Mouse (Mus musculus) neutrophil, adult 5-6 weeks (primary cell): ENCODE measurements at regions not wholly inside any gene's neighbourhood (a gene's known extent, or its start where the extent isn't known, plus 50 kb on each side); places are given as distances from the start of the nearest gene placed in this dataset.
A peak's percentile ranks its signal among the peaks of the same experiment; 100 is the strongest.

Source experiments
- ATAC-seq: fragments of 151-379, 151-347 bp; 2 replicates; pipeline ENCODE4 v1.8.0; 2017; ENCODE audit warnings: mild to moderate bottlenecking, moderate TSS enrichment; ENCODE audit not compliant: insufficient number of reproducible peaks, poor library complexity, low FRiP score, severe bottlenecking; ENCODE audit errors: extremely low read depth

DNA sequence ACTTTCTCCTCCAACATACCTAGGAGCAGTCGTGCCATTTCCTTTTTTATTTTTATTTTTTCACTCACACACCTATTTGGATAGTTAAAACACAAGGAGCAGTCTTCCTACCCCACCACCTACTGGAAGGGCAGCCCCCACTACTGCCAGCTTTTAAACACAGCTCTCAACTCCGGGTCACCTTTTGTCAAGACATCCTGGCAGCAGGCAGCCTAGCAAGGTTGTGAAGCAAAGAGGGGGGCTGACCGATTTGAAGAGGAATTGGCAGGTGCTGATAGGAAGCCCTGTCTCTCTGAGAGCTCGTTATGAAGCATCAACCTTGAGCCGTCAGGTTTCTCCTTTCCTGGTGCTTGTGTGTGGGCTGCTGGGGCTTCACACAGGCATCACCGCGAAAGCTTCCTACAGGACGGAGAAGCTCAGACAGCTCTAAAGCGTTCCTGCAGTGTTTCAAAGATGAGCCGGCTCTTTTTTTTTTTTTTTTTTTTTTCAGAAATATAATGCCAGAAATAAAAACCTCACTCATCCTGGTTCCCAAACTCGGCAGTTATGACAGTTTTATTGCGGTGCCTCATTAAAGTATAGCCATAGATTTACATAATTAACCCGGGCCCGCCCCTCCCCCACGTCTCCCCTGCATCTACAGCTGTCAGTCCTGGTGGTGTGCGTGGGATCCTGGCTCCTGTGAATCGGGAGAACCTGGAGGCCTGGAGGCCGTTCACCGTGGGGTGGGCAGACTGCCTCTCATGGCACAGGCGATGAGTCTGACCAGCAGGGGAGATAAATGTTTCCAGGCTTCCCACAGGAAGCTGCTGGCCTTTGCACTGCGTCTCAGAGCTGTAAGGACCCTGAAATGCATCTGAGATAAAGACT is 325.5 kb upstream of the Jmjd1c start:
- ATAC-seq: no peak

- ATAC-seq: no peak
Observed at GRCm38 (mm10) chr10:66780335-66781170, 315.4 kb upstream of the Jmjd1c start.

- no peak for ATAC-seq
Observed at GRCm38 (mm10) chr10:66781171-66781510, 314.8 kb upstream of the Jmjd1c start.

DNA sequence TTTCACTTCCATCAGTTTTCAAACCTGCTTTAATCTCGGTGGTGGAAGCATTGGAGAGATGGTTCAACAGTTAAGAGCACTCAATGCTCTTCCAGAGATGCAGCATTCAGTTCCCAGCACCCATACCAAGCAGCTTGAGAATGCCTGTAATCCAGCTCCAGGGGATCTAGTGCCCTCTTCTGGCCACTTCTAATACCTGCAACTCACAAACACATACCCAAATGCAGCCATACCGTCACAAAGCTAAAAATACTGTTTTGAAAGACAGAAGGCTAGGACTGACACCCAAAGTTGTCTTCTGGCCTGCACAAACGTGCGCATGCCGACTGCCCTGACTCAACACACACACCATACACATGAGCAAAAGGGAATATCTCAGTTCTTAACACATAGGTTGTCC is 313.9 kb upstream of the Jmjd1c start:
- no peak for ATAC-seq

- no peak for ATAC-seq
Observed at GRCm38 (mm10) chr10:66787812-66788211, 308.1 kb upstream of the Jmjd1c start.

- no peak for ATAC-seq
Observed at GRCm38 (mm10) chr10:66796296-66796695, 299.6 kb upstream of the Jmjd1c start.

DNA sequence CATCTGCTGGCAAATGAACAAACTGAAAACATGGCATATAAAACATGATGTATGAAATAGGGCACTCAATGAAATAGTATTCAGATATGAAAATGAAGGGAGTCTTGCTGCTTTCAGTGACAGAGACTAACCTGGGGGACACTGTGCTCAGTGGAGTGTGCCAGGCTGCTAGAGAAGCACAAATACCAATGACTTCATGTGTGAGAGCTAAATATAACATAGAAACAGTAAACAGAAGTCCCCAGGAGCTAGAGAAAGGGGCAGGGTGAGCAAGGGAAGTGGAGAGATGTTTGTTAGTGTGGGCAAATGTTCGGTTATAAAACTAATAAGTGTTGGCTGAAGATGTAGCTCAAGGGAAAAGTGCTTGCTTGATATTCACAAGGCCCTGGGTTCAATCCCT is 293.2 kb upstream of the Jmjd1c start:
- no peak for ATAC-seq

- ATAC-seq: peak; percentile 66; the same call in 1 of the 2 replicates
Observed at GRCm38 (mm10) chr10:66807261-66807968, 288.5 kb upstream of the Jmjd1c start.

- ATAC-seq: no peak
Observed at GRCm38 (mm10) chr10:66812515-66813260, 283.2 kb upstream of the Jmjd1c start.

GRCm38 (mm10) chr10:66813850-66814564 is 281.9 kb upstream of the Jmjd1c start:
- ATAC-seq: no peak

DNA sequence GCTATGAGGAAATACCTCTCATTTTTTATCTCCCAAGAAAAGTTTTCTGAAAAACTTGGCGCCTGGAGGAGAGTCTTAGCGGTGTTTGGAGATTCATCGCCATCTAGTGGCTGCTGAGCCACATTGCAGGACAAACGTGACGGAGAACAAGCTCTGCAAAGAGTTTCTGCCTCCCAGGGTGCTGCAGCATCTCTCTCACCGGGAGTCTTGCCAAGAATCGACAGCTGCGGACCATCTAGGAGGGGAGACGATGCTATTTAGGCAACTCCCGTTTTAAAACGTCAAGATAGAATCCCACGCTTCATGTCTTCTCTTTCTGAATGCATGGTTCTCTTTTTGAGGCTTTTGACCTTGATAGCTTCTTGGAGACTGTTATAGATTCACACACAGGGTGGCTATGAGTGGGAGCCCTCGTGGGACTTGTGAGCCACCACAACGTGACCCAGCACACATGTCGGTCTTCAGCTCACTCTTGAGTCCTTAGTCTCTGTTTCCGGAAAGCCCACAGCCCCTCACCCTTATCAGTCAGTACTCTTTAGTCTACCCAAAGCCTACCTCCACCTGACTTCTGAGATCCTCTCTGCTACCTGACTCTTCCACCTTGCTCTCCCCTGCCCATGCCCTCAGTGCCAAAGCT is 281.2 kb upstream of the Jmjd1c start:
- peak; percentile 56; the same call in 1 of the 2 replicates for ATAC-seq

GRCm38 (mm10) chr10:66815951-66816350 is 280.0 kb upstream of the Jmjd1c start:
- no peak for ATAC-seq

DNA sequence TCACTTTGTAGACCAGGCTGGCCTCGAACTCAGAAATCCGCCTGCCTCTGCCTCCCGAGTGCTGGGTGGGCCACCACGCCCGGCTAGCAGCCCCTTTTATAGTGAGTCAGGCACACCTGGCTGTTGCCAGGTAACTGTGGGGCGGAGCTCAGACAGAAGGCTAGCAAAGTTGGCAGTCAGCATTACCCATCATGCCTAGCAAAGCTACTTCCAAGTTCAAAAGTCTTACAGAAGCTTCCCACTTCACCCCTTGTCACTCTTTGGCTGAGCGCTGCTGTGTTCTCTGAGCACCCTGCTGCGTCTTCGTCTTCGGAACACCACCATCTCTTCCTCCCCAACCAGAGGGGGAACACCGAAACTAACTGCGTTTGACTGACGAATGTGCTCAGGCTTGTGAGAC is 279.1 kb upstream of the Jmjd1c start:
- ATAC-seq: no peak

GRCm38 (mm10) chr10:66817876-66818275 is 278.0 kb upstream of the Jmjd1c start:
- no peak for ATAC-seq

GRCm38 (mm10) chr10:66819517-66819916 is 276.4 kb upstream of the Jmjd1c start:
- ATAC-seq: no peak

DNA sequence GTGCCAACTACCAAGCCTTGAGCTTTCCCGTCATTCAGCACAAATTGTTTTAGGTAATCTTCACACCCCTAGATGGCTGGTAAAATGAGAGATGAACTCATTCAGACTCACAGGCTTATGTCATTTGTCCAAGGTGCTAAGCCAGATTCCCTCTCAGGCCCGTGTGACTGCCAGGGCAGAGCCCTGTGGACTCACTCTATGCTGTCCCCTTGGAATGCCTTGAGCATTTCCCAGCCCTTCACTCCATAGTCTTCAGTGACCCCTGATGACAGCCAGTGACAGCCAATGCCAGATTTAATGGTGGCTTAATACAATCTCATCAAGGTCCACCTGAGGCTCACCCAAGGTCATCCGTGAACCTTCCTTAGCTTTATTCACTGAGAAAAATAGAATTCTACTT is 270.2 kb upstream of the Jmjd1c start:
- no peak for ATAC-seq

DNA sequence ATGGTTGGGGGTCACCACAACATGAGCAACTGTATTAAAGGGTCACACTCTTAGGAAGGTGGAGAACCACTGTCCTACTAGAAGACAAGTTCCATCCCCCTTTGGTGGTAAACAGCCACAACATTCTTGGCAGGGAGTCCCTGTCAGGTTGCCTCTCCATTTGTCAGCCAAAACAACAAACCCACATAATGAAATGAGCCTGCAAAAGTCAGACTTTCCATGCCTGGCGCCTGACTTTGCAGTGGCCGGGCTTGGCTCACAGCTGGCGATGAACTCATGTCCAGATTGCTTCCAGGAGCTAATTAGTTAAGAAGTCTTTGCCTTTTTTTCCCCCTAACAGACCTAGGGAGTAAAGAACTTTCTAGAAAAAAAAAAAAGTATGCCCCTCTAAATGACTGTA is 269.6 kb upstream of the Jmjd1c start:
- ATAC-seq: no peak

DNA sequence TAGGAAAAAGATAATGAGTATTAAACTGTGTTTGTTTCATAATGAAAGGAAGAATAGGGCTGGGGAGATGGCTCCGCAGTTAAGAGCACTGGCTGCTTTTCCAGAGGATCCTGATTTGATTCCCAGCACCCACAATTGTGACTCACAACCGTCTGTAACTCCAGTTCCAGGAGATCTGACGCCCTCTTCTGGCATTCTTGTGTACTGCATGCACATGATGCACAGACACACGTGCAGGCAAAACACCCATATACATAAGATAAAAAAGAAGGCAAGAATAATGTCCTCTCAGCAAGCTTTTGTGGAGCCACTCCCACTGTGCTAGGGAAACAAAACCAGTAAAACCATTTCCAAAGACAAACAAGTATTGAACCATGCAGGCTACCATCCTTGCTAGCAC is 261.0 kb upstream of the Jmjd1c start:
- no peak for ATAC-seq
